Mouse (Mus musculus) heart, adult 2 months (tissue): ENCODE measurements at regions not wholly inside any gene's neighbourhood (a gene's known extent, or its start where the extent isn't known, plus 50 kb on each side); places are given as distances from the start of the nearest gene placed in this dataset.

Source experiments
- CTCF ChIP-seq: fragments of 200-600 bp; IDR thresholded peaks from 2 replicates; pipeline ENCODE4 v1.8.1; 2022; ENCODE audit warnings: antibody characterized with exemption, mild to moderate bottlenecking, moderate library complexity
- EP300 ChIP-seq: fragments of 200-500 bp; IDR thresholded peaks from 2 replicates; pipeline ENCODE4 v1.6.1; 2011; ENCODE audit warnings: low read depth, low read length, control low read depth; ENCODE audit not compliant: insufficient read depth
- POLR2A ChIP-seq: fragments of 200-500 bp; IDR thresholded peaks from 2 replicates; pipeline ENCODE4 v1.6.1; 2011; ENCODE audit warnings: mild to moderate bottlenecking, low read depth, low read length, control low read depth; ENCODE audit not compliant: insufficient read depth

- no peak for TF ChIP-seq CTCF
- TF ChIP-seq POLR2A, result no peak
- no peak for TF ChIP-seq EP300
Measured at GRCm38 (mm10) chr11:12168432-12168831, 129.9 kb upstream of the Grb10 start.
